Mouse (Mus musculus) olfactory bulb, adult 2 months (tissue): Measurements from ENCODE around the gene Rbm34. TPM values are rescaled to one million over a fixed set of nuclear protein-coding genes. Genes with fewer than 3 reads are reported as not detected.

Experiments
- H3K27ac ChIP-seq: fragments of 200-500 bp; 2 replicates; pipeline ENCODE4 v1.5.1; 2012; ENCODE audit warnings: low read depth, low read length; ENCODE audit not compliant: insufficient read depth
- H3K4me1 ChIP-seq: fragments of 200-500 bp; 2 replicates; pipeline ENCODE4 v1.6.1; 2012; ENCODE audit warnings: low read length; ENCODE audit not compliant: control insufficient read depth, insufficient read depth
- H3K4me3 ChIP-seq: fragments of 200-500 bp; 2 replicates; pipeline ENCODE4 v1.5.1; 2012; ENCODE audit warnings: mild to moderate bottlenecking, low read depth, low read length, moderate library complexity; ENCODE audit not compliant: insufficient read depth
- CTCF ChIP-seq: fragments of 200-500 bp; IDR thresholded peaks from 2 replicates; pipeline ENCODE4 v1.5.1; 2012; ENCODE audit warnings: low read depth, mild to moderate bottlenecking, low read length, moderate library complexity; ENCODE audit not compliant: insufficient read depth
- POLR2A ChIP-seq: fragments of 200-500 bp; IDR thresholded peaks from 2 replicates; pipeline ENCODE4 v1.6.1; 2012; ENCODE audit warnings: mild to moderate bottlenecking, low read depth, low read length, moderate library complexity; ENCODE audit not compliant: insufficient read depth
- WGBS: fragments of 180-500 bp; shearing (Covaris S2); methylation state at CpG from one replicate; pipeline ENCODE4 v1.1.7; 2018; 5-methylcytosine and 5-hydroxymethylcytosine counted together
- polyA plus RNA-seq: library from polyadenylated mRNA; stranded (reverse); fragments of >200 nt; gene quantifications from 2 replicates; pipeline ENCODE4 v1.2.4, GENCODE M21; 2012; ENCODE audit warnings: low replicate concordance; ENCODE audit not compliant: missing spikeins, insufficient read depth, insufficient read length

Gene Rbm34
- polyA plus RNA-seq, 1 experiment: not detected

DNA sequence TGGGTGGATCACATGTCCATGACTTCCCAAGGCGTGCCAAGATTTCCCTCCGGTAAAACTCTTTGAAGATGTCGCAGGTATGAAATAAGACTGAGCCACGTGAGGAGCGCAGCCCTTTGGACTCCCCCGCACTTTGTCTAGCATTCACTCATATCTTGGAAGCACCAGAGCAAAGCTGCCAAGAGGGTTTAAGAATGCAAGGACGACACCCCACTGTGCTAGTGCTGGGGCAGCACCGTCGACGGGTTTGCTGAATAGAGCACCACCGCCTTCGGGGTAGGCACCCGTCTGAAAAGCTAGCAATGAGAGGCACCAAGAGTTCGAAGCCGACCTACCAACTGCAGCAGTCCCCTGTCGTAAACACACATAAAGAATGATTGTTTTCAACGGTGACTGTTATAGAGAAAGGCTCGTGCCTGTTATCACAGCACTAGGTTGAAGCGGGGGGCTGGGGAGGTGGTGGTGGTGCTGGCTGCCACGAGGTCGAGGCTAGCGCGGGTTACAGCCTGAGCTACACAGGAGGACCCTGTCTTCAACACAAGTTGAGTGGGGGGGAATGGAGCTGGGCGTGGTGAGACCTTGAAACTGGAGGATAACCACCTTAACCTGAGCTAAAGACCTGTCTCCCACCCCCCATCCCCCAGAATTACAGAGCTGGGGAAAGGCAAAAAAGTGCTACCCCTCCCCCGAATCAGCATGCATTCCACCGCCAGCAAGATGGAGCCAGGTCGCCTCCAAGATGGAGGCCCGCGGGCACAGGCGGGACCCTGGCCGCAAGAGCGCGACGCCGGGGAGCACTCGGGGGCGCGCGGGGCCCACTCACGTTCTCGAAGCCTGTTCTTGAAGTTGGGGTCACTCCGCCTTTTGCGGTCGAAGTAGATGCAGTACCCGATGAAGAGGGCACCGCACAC lies 25.8 kb downstream of the Rbm34 start:
- TF ChIP-seq POLR2A (no peak), CTCF (no peak)
- H3K4me1 ChIP-seq: peaks cover 8% of the 10 kb centered on the region
- peak overlapping the region; percentile 18; the same call in 1 of the 2 replicates for H3K27ac ChIP-seq
- H3K4me3 ChIP-seq: peak overlapping the region; percentile 75
- under 1% methylated on average over 46 of the region's 46 CpGs for WGBS

GRCm38 (mm10) chr8:126943565-126943964 lies 27.3 kb downstream of the Rbm34 start:
- peaks cover 8% of the 10 kb centered on the region for H3K4me1 ChIP-seq
- no peak overlapping the region for H3K27ac ChIP-seq
- TF ChIP-seq CTCF (no peak), POLR2A (no peak)
- 82% methylated on average over 7 of the region's 7 CpGs for WGBS
- no peak overlapping the region for H3K4me3 ChIP-seq

DNA sequence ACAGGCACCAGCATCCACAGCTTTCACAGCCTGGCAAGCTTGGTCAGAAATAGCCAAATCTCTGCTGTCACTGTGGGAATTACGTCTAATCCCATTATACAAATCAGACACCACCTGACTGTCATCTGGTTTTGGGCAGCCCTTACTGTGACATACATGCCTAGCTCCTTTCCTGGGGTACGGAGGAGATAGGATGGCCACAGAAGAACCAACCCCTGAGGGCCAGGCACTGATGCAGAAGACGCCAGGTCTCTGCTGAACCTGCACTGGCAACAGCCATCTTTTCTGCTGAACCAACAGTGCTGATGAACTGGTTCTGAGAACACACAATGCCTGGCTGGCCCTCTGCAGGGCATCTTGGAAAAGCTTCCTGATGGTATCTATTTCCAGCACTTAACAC lies 33.5 kb downstream of the Rbm34 start:
- TF ChIP-seq POLR2A (no peak), CTCF (no peak)
- WGBS: 87% methylated on average over 3 of the region's 3 CpGs
- H3K4me1 ChIP-seq: no peaks in the 10 kb centered on the region

GRCm38 (mm10) chr8:126935932-126936331 lies 34.9 kb downstream of the Rbm34 start:
- no peaks in the 10 kb centered on the region for H3K4me1 ChIP-seq
- no peak overlapping the region for H3K4me3 ChIP-seq
- no peak for TF ChIP-seq POLR2A
- TF ChIP-seq CTCF: no peak
- H3K27ac ChIP-seq: no peak overlapping the region

More for the DNA sequence above, 33.5 kb downstream of the Rbm34 start:
- no peak overlapping the region for H3K27ac ChIP-seq
- H3K4me3 ChIP-seq: no peak overlapping the region

- H3K4me1 ChIP-seq: no peaks in the 10 kb centered on the region
- WGBS: 96% methylated on average over 2 of the region's 2 CpGs
- no peak overlapping the region for H3K4me3 ChIP-seq
- TF ChIP-seq POLR2A (no peak), CTCF (no peak)
- no peak overlapping the region for H3K27ac ChIP-seq
These were observed 35.5 kb downstream of the Rbm34 start for GRCm38 (mm10) chr8:126935387-126935786.

DNA sequence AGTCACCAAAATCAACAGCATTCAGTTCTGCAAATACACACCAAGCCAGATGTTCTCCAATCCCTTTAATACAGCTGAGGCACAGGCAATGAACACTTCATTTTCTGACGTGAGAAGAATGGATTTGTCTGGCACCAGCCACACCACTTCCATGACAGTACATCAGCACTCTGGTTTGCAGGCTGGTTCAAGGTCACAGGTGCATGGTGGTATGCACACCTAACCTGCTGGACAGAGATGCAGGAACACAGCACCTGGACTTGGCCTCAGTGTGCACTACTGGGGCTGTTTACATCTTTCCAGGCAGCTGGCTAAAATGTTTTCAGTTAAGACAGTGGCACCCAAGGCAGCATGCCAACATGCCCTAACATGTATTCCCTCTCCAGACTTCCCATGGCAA lies 38.2 kb downstream of the Rbm34 start:
- no peak for TF ChIP-seq POLR2A
- TF ChIP-seq CTCF: no peak
- WGBS: 60% methylated on average over 1 of the region's 1 CpGs
- peak overlapping the region; percentile 40; the same call in 1 of the 2 replicates for H3K27ac ChIP-seq

GRCm38 (mm10) chr8:126932249-126932648 lies 38.6 kb downstream of the Rbm34 start:
- 0 out of 2 replicates have a peak, but pooled peaks cover 2% of the 10 kb centered on the region for H3K4me1 ChIP-seq
- no peak overlapping the region for H3K4me3 ChIP-seq
- 81% methylated on average over 1 of the region's 1 CpGs for WGBS
- H3K27ac ChIP-seq: no peak overlapping the region
- no peak for TF ChIP-seq CTCF
- no peak for TF ChIP-seq POLR2A

More for the DNA sequence above, 38.2 kb downstream of the Rbm34 start:
- Histone ChIP-seq H3K4me3 (no peak overlapping the region), H3K4me1 (0 out of 2 replicates have a peak, but pooled peaks cover 2% of the 10 kb centered on the region)

DNA sequence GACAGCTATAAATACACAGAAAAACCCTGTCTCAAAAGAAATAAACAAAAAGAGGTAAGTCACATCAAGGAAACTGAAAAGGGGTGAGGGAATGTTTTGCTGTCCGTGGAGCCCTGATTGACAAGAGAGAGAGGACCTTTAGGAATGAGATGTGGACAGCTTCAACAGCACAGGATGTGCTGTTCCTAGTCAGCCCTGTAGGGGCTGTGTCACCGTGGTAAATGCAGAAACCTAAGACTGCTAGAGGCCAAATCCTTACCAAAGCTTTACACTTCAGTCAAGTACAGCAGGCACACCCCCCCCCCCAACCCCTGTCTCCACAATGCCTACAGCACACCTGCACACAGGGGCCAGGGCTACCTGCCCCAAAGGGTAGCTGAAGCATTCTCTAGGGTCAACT lies 39.2 kb downstream of the Rbm34 start:
- WGBS: 25% methylated on average over 2 of the region's 2 CpGs
- Histone ChIP-seq H3K4me3 (no peak overlapping the region), H3K27ac (no peak overlapping the region), H3K4me1 (0 out of 2 replicates have a peak, but pooled peaks cover 2% of the 10 kb centered on the region)
- TF ChIP-seq CTCF: no peak
- no peak for TF ChIP-seq POLR2A

GRCm38 (mm10) chr8:126929607-126930161 lies 41.2 kb downstream of the Rbm34 start:
- H3K4me1 ChIP-seq: 0 out of 2 replicates have a peak, but pooled peaks cover 2% of the 10 kb centered on the region
- WGBS: 70% methylated on average over 3 of the region's 3 CpGs
- H3K4me3 ChIP-seq: no peak overlapping the region
- no peak overlapping the region for H3K27ac ChIP-seq
- no peak; the same call in 1 of the 2 replicates for TF ChIP-seq CTCF
- no peak for TF ChIP-seq POLR2A
